Mouse (Mus musculus) bone marrow macrophage, adult 2 months (primary cell): Measurements from ENCODE around the gene Pcif1. TPM values are rescaled to one million over a fixed set of nuclear protein-coding genes. Genes with fewer than 3 reads are reported as not detected.
"Not testable (repeated sequence)": the region's sequence is repeated elsewhere in the genome, so short reads cannot be mapped to it uniquely, and the experiment has no call there.

Source experiments
- H3K27ac ChIP-seq: 2 replicates; pipeline ENCODE4 v1.5.1; 2012; ENCODE audit warnings: low read depth, low read length; ENCODE audit not compliant: insufficient read depth
- H3K4me1 ChIP-seq: 2 replicates; pipeline ENCODE4 v1.6.1; 2012; ENCODE audit warnings: low read length; ENCODE audit not compliant: control insufficient read depth, insufficient read depth
- H3K4me3 ChIP-seq: 2 replicates; pipeline ENCODE4 v1.5.1; 2012; ENCODE audit warnings: mild to moderate bottlenecking, low read length, moderate library complexity; ENCODE audit not compliant: insufficient read depth
- CTCF ChIP-seq: IDR thresholded peaks from 2 replicates; pipeline ENCODE4 v1.5.1; 2012; ENCODE audit warnings: low read depth, mild to moderate bottlenecking, low read length, moderate library complexity
- POLR2A ChIP-seq: IDR thresholded peaks from 2 replicates; pipeline ENCODE4 v1.6.1; 2012; ENCODE audit warnings: mild to moderate bottlenecking, low read depth, low read length, borderline replicate concordance
- polyA plus RNA-seq: library from polyadenylated mRNA; stranded (reverse); fragments of >200 nt; gene quantifications from 2 replicates; pipeline ENCODE4 v1.2.4, GENCODE M21; 2012; ENCODE audit not compliant: missing spikeins, insufficient read depth, insufficient read length

The Pcif1 gene
- polyA plus RNA-seq, 1 experiment: 27.6 TPM

DNA sequence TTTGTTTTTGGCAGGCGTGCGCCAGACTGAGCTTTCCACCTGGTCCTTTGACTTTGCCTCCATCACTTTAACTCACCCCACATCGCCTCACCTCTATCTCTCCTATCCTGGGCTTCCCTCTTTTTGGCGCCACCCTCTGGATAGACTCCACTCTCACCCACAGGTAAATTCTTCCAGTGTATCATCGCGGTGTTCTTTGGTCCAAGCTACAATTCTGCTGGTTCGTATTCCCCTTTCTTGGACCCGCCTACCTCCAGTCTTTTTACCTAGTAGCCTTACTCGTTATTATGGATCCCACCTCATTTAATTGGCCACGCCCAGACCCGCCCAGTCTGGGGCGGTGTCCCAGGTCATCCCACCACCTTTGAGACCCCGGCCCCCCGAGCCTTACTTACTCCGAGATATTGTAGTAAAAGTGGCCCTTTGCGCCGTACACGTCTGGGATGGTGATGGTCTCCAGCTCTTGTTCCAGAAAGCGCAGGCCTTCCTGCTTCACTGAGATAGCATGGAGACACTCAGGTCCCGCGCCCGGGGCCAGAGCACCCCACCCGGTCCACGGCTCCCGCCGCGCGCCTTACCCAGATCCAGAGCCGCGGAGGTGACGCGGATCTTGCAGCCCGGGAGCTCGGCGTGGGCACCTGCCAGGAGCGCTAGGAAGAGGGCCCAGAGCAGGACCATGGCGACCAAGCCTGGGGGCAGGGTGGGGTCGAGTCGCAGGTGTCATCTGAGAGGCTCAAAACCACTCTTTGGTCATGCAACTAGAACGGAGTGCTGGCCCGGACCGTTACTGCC, 22.6 kb upstream of the Pcif1 start:
- Histone ChIP-seq H3K4me1 (peaks cover 43% of the 10 kb centered on the region), H3K27ac (peak overlapping the region; percentile 97), H3K4me3 (peak overlapping the region; percentile 70)
- 0 out of 2 replicates have a peak, but pooled peaks have one; percentile 5 for TF ChIP-seq CTCF
- TF ChIP-seq POLR2A: no peak

DNA sequence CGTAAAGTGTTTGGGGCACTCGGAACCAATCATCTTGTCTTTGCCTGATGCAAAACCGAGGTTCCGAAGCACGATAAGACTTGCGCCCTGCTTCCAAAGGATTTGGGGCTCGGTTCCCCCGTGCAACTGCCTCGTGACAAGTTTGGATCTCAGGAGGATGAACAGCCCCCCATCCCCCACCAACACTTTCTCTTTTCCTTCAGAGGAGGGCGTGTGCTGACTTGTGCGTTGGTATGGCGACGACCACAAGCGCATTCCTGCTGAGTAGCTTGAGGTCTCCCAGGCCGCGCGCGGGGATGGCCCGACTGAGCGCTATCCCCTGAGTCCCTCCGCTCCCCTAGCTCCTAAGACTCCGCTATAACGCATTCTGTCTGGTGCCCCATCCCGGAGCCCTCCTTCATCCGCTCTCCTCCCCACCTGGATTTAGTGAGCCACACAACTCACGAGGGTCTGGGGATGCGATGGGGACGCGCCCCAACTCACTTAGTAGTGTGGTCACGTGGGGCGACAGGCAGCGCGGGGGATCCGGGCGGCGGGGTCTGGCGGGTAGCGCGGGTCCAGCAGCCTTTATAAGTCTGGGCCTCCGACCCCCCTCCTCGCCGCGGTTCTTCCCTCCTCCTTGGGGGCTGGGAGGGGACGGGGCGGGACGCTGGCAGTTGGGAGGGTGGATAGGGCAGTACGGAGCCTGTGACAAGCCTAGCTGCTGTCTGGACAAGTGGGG, 21.8 kb upstream of the Pcif1 start, which contains the start of gene Pltp:
Pltp (minus strand) TSS at position 611 of the 721 bp plus-strand sequence.
- H3K4me1 ChIP-seq: peaks cover 48% of the 10 kb centered on the region
- H3K27ac ChIP-seq: peak within 1 kb of the TSS; percentile 97
- peak within 1 kb of the TSS; percentile 70 for H3K4me3 ChIP-seq
- no peak for TF ChIP-seq POLR2A
- TF ChIP-seq CTCF: no peak

DNA sequence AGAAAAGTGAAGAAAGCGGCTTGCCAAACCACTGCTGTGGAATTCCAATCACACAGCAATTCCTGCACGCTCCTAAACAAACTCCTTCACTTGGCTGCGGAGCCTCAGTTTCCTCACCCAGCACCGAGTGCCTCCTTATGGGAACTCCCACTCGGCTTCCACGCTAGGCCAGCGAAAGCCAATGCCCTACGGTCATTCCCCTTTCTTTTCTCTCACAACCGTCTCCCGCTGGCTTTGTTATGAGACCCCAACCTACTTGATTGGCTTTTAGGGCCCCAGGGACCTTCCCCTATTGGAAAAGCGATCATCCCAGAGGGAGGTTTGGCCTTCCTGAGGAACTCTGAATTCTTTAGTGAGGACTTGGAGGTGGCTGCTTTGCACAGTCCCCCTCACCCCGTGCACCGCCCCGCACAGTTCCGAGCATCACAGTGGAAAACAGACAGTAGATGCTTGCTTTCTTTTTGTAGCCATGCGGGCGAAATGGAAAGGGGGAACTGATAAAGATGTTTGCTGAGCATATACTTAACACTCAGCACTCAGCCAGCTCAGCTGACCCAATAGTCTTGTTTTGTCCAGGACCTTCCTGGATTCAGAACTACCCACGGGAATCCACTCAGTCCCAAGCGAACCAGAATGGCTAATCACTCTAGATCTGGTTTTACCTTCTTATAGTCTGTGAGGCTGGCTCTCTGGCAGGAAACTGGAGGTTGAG, 21.1 kb upstream of the Pcif1 start:
- peak overlapping the region; percentile 97 for H3K27ac ChIP-seq
- peak overlapping the region; percentile 70 for H3K4me3 ChIP-seq
- H3K4me1 ChIP-seq: peaks cover 52% of the 10 kb centered on the region
- no peak for TF ChIP-seq POLR2A
- no peak for TF ChIP-seq CTCF

DNA sequence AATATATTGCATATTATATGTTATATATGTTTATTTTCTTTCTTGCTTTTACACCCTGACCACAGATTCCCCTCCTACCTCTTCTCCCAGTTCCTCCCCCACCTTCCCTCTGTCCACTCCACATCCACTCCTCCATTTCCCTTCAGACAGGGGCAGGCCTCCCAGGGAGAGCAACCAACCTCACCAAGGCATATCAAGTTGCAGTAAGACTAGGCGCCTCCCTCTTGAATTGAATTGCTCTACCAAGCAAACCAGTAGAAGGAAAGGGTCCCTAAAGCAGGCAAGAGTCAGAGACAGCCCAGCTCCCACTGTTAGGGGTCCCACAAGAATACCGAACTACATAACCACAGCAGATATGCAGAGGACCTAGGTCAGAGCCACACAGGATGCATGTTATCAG, 19.9 kb upstream of the Pcif1 start:
- peak overlapping the region; percentile 18 for H3K27ac ChIP-seq
- no peak for TF ChIP-seq POLR2A
- no peak for TF ChIP-seq CTCF
- H3K4me3 ChIP-seq: no peak overlapping the region
- peaks cover 60% of the 10 kb centered on the region for H3K4me1 ChIP-seq

DNA sequence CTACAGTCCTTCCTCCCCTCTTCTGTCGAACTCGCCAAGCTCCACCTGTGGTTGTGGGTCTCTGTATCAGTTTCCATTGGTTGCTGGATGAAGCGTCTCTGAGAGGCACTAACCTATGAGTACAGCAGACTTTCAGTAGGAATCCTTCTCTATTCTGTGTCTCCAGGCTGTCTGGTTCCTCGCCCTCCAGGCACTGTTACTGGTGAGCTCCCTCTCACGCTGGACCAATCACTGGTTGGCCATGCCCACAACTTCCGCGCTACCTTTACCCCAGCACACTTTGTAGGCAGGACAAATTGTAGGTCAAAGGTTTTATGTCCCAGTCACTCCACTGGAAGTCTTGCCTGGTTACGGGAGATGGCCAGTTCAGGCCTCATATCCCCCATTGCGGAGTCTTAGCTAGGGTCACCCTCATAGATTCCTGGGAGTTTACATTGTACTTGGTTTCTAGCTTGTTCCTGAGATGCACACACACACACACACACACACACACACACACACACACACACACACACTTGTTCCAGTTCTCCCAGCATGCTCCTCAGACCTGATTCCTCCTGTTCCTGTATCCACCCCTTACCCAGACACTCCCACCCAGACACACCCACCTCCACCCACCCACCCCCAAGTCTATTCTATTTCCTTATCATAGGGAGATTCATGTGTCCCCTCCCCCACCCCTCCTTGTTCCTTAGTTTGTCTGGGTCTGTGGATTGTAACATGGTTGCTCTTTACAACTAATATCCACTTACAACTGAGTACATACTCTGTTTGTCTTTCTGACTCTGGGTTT, 19.3 kb upstream of the Pcif1 start:
- peaks cover 60% of the 10 kb centered on the region for H3K4me1 ChIP-seq
- H3K27ac ChIP-seq: peak overlapping the region; percentile 18
- no peak for TF ChIP-seq CTCF
- TF ChIP-seq POLR2A: no peak
- H3K4me3 ChIP-seq: no peak overlapping the region

DNA sequence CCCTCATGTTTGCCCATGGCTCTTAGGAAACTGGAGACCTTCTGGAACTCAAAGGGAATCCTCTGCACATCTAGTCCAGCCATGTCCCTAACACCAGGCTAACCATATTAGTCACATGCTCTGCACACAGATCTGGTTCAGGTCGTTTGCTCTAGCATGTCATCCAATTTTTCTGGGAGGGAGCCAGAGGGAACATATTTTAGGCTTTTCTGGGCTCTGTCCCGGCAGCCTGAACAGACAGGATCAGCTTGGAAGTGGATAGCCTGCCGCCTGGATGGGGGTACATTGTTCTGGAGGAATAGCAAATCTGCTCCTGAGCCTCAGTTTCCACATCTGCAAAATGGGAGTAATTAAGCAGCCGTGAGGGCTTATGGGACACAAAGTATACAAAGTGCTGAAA, 18.0 kb upstream of the Pcif1 start:
- H3K27ac ChIP-seq: peak overlapping the region; percentile 94
- peaks cover 62% of the 10 kb centered on the region for H3K4me1 ChIP-seq
- H3K4me3 ChIP-seq: no peak overlapping the region
- TF ChIP-seq CTCF (no peak), POLR2A (no peak)

DNA sequence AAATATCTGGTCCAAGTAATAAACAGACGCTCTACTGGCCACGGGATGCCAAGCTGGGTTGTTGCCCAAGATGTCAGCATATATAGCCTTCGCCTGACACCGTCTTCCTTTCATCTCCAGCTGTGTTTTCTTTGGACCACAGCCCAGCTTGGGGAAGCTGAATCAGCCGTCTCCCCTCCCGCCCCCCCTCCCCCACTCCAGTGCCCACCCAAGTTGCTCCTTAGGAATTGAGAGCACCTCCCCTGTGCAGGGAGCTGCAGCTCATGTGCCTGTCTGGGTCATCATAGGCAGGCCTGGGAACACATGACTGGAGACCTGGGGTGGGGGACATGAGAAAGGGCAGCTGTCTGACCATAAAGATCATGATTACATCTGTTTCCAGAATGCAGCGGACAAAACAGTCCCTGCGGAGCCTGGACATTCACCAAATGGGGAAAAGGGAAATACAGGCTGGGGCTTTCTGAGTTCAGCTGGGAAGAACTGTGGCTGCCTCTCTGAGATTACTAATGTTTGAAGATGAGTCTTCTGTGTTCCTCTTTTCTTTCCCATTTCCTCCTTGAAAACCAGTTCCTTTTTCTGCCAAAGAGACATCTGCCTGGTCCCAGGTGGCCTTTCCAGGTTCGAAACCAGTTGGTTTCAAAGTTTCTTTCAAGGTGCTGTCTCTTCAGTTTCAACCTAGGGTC, 16.8 kb upstream of the Pcif1 start:
- no peak overlapping the region for H3K4me3 ChIP-seq
- peak overlapping the region; percentile 94 for H3K27ac ChIP-seq
- TF ChIP-seq POLR2A (no peak), CTCF (no peak)
- H3K4me1 ChIP-seq: peaks cover 70% of the 10 kb centered on the region

DNA sequence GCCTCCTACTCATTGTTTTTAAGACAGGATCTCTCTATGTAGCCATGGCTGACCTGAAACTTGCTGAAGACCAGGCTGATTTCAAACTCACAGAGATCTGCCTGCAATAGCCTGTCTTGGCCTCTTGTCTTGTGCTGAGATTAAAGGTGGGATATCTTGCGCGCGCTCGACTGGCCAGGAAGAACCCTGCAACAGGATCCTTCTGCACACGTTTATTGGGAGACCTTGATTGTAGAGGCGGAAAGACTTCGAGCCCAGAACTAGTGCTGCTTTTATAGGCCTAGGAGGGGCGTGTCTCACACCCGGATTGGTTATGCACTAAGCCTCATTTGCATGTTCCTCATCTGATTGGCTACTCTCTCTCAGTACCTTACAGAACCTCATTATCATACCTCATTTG, 15.7 kb upstream of the Pcif1 start:
- Histone ChIP-seq H3K27ac (peak overlapping the region; percentile 94), H3K4me1 (peaks cover 73% of the 10 kb centered on the region)
- not testable (repeated sequence) for H3K4me3 ChIP-seq

DNA sequence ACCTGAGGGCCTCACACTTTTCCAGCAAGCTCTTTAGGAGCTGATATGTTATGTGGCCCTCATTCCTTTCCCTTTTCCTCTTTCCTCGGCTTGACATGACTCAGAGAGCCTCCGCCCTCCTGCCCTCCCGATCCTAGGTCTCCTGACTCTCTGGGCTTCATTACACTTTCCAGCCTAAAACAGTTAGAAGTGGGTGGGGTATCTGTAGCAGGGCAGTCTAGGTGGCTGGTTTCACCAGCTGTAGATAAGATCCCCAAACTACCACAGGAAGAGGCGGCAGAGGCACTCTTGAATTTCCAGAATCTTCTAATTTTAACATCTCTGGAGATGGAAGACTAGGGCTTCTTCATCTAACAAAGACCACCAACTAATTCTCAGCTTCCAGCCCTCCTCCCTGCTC, 14.5 kb upstream of the Pcif1 start:
- Histone ChIP-seq H3K4me1 (peaks cover 72% of the 10 kb centered on the region), H3K4me3 (no peak overlapping the region), H3K27ac (peak overlapping the region; percentile 57)
- TF ChIP-seq POLR2A: no peak
